Mouse (Mus musculus) hindbrain, embryonic 14.5 days (tissue): ENCODE measurements around the gene Hrh3. TPM values are rescaled to one million over a fixed set of nuclear protein-coding genes. Genes with fewer than 3 reads are reported as not detected.
A peak's percentile ranks its signal among the peaks of the same experiment; 100 is the strongest.

Source experiments
- ATAC-seq: fragments of 200-750 bp; cut with Nextera tagmentation; 2 replicates; pipeline ENCODE4 v1.8.0; 2017; ENCODE audit warnings: moderate number of reproducible peaks, mild to moderate bottlenecking, moderate TSS enrichment, moderate library complexity; ENCODE audit not compliant: low FRiP score
- DNase-seq: peaks from one replicate; pipeline ENCODE4 v3.0.0-alpha.2; 2015; ENCODE audit warnings: low spot score
- H3K27ac ChIP-seq: fragments of 300-500 bp; sonication (generic); 2 replicates; pipeline ENCODE4 v1.5.1; 2014; ENCODE audit warnings: mild to moderate bottlenecking, moderate library complexity
- H3K27me3 ChIP-seq: fragments of 300-500 bp; sonication (generic); 2 replicates; pipeline ENCODE4 v1.6.1; 2014; ENCODE audit warnings: mild to moderate bottlenecking, low read length, mixed read lengths; ENCODE audit not compliant: control insufficient read depth, insufficient read depth
- H3K36me3 ChIP-seq: fragments of 300-500 bp; sonication (generic); replicated peaks from 2 replicates; pipeline ENCODE4 v1.6.1; 2014; ENCODE audit not compliant: control insufficient read depth, insufficient read depth
- H3K4me1 ChIP-seq: fragments of 300-500 bp; sonication (generic); replicated peaks from 2 replicates; pipeline ENCODE4 v1.6.1; 2014; ENCODE audit warnings: antibody characterized with exemption, low read length, mixed read lengths; ENCODE audit not compliant: control insufficient read depth, insufficient read depth
- H3K4me2 ChIP-seq: fragments of 300-500 bp; sonication (generic); replicated peaks from 2 replicates; pipeline ENCODE4 v1.6.1; 2014; ENCODE audit warnings: mild to moderate bottlenecking, moderate library complexity
- H3K4me3 ChIP-seq: fragments of 300-500 bp; sonication (generic); replicated peaks from 2 replicates; pipeline ENCODE4 v1.5.1; 2014; ENCODE audit warnings: mild to moderate bottlenecking, low read length
- H3K9ac ChIP-seq: fragments of 300-500 bp; sonication (generic); 2 replicates; pipeline ENCODE4 v1.6.1; 2014
- H3K9me3 ChIP-seq: fragments of 300-500 bp; sonication (generic); 2 replicates; pipeline ENCODE4 v1.6.1; 2016; ENCODE audit warnings: low read length; ENCODE audit not compliant: control insufficient read depth
- WGBS: fragments of 180-500 bp; shearing (Covaris S2); extraction: QIAGEN DNeasy Blood & Tissue Kit; methylation state at CpG from one replicate; pipeline ENCODE4 v1.1.7; 2014; 5-methylcytosine and 5-hydroxymethylcytosine counted together
- polyA plus RNA-seq: library from polyadenylated mRNA; unstranded; fragments of >200 nt; fragmentation: Nextera tagmentation; extraction: Ambion mirVana; gene quantifications from 2 replicates; pipeline ENCODE4 v1.2.1, GENCODE M21; 2014

Hrh3 gene
- polyA plus RNA-seq, 1 experiment from 2014 or later = 1.7 TPM

- Histone ChIP-seq H3K27ac (no peak overlapping the region), H3K27me3 (peaks cover 22% of the 10 kb centered on the region), H3K4me1 (peaks cover 5% of the 10 kb centered on the region; the same call in 1 of the 2 replicates), H3K9me3 (no peaks in the 10 kb centered on the region), H3K4me3 (no peak overlapping the region), H3K4me2 (no peak overlapping the region), H3K9ac (no peak overlapping the region), H3K36me3 (no peaks in the 10 kb centered on the region)
- no peak for ATAC-seq
- 39% methylated on average over 3 of the region's 3 CpGs for WGBS
- DNase-seq = no peak
Measured at GRCm38 (mm10) chr2:180097585-180097984, 6.7 kb downstream of the Hrh3 start.

- Histone ChIP-seq H3K4me3 (no peak overlapping the region), H3K27ac (no peak overlapping the region), H3K27me3 (0 out of 2 replicates have a peak, but pooled peaks cover 6% of the 10 kb centered on the region), H3K9me3 (no peaks in the 10 kb centered on the region), H3K4me2 (no peak overlapping the region), H3K4me1 (0 out of 2 replicates have a peak, but pooled peaks cover 5% of the 10 kb centered on the region), H3K9ac (no peak overlapping the region), H3K36me3 (no peaks in the 10 kb centered on the region)
- DNase-seq (no peak), ATAC-seq (no peak)
- 37% methylated on average over 5 of the region's 5 CpGs for WGBS
Measured at GRCm38 (mm10) chr2:180095711-180096110, 8.6 kb downstream of the Hrh3 start.

- no peak overlapping the region for H3K27ac ChIP-seq
- no peaks in the 10 kb centered on the region for H3K9me3 ChIP-seq
- H3K9ac ChIP-seq = no peak overlapping the region
- H3K27me3 ChIP-seq = no peaks in the 10 kb centered on the region
- 0 out of 2 replicates have a peak, but pooled peaks cover 5% of the 10 kb centered on the region for H3K4me1 ChIP-seq
- 78% methylated on average over 11 of the region's 11 CpGs for WGBS
- no peak overlapping the region for H3K4me3 ChIP-seq
- ATAC-seq (no peak), DNase-seq (no peak)
- H3K36me3 ChIP-seq = peaks cover 13% of the 10 kb centered on the region; the same call in 1 of the 2 replicates
- H3K4me2 ChIP-seq = no peak overlapping the region
Measured at GRCm38 (mm10) chr2:180090285-180090684, 14.0 kb downstream of the Hrh3 start.

- Histone ChIP-seq H3K9me3 (no peaks in the 10 kb centered on the region), H3K36me3 (peaks cover 32% of the 10 kb centered on the region), H3K9ac (no peak overlapping the region), H3K27ac (no peak overlapping the region), H3K4me2 (no peak overlapping the region), H3K4me3 (no peak overlapping the region), H3K4me1 (0 out of 2 replicates have a peak, but pooled peaks cover 5% of the 10 kb centered on the region), H3K27me3 (no peaks in the 10 kb centered on the region)
- DNase-seq = no peak
- 90% methylated on average over 4 of the region's 4 CpGs for WGBS
- ATAC-seq = peak; percentile 7; the same call in 1 of the 2 replicates
Measured at GRCm38 (mm10) chr2:180087472-180087871, 16.8 kb downstream of the Hrh3 start.

GRCm38 (mm10) chr2:180086637-180087027, 17.7 kb downstream of the Hrh3 start:
- no peak overlapping the region for H3K4me3 ChIP-seq
- H3K27ac ChIP-seq = no peak overlapping the region
- H3K9me3 ChIP-seq = no peaks in the 10 kb centered on the region
- H3K4me2 ChIP-seq = no peak overlapping the region
- H3K36me3 ChIP-seq = peaks cover 40% of the 10 kb centered on the region
- ATAC-seq (no peak), DNase-seq (no peak)
- 0 out of 2 replicates have a peak, but pooled peaks cover 5% of the 10 kb centered on the region for H3K4me1 ChIP-seq
- no peaks in the 10 kb centered on the region for H3K27me3 ChIP-seq
- H3K9ac ChIP-seq = no peak overlapping the region
- WGBS = 78% methylated on average over 5 of the region's 5 CpGs

GRCm38 (mm10) chr2:180085926-180086636, 18.2 kb downstream of the Hrh3 start:
- no peak for DNase-seq

GRCm38 (mm10) chr2:180084565-180084964, 19.7 kb downstream of the Hrh3 start:
- Histone ChIP-seq H3K9me3 (no peaks in the 10 kb centered on the region), H3K4me3 (no peak overlapping the region), H3K27me3 (no peaks in the 10 kb centered on the region), H3K36me3 (peaks cover 53% of the 10 kb centered on the region), H3K9ac (no peak overlapping the region), H3K4me1 (0 out of 2 replicates have a peak, but pooled peaks cover 5% of the 10 kb centered on the region), H3K27ac (no peak overlapping the region), H3K4me2 (no peak overlapping the region)
- DNase-seq (no peak), ATAC-seq (no peak)
- 55% methylated on average over 3 of the region's 3 CpGs for WGBS

More at GRCm38 (mm10) chr2:180085926-180086636, 18.2 kb downstream of the Hrh3 start:
- Histone ChIP-seq H3K9me3 (no peaks in the 10 kb centered on the region), H3K4me3 (no peak overlapping the region), H3K27me3 (no peaks in the 10 kb centered on the region), H3K4me2 (no peak overlapping the region), H3K9ac (no peak overlapping the region), H3K36me3 (peaks cover 44% of the 10 kb centered on the region), H3K4me1 (0 out of 2 replicates have a peak, but pooled peaks cover 5% of the 10 kb centered on the region), H3K27ac (peak overlapping the region; percentile 32; the same call in 1 of the 2 replicates)
- no peak for ATAC-seq
- 63% methylated on average over 16 of the region's 16 CpGs for WGBS

- H3K4me1 ChIP-seq = 0 out of 2 replicates have a peak, but pooled peaks cover 5% of the 10 kb centered on the region
- H3K9me3 ChIP-seq = no peaks in the 10 kb centered on the region
- no peak overlapping the region for H3K9ac ChIP-seq
- no peak overlapping the region for H3K4me2 ChIP-seq
- WGBS = 92% methylated on average over 10 of the region's 10 CpGs
- H3K27ac ChIP-seq = no peak overlapping the region
- DNase-seq (no peak), ATAC-seq (no peak)
- H3K36me3 ChIP-seq = peaks cover 66% of the 10 kb centered on the region
- no peaks in the 10 kb centered on the region for H3K27me3 ChIP-seq
- H3K4me3 ChIP-seq = no peak overlapping the region
Measured at GRCm38 (mm10) chr2:180083063-180083462, 21.2 kb downstream of the Hrh3 start.

- H3K27ac ChIP-seq = no peak overlapping the region
- no peaks in the 10 kb centered on the region for H3K27me3 ChIP-seq
- no peak overlapping the region for H3K4me3 ChIP-seq
- WGBS = 89% methylated on average over 8 of the region's 8 CpGs
- no peak overlapping the region for H3K9ac ChIP-seq
- no peaks in the 10 kb centered on the region for H3K4me1 ChIP-seq
- ATAC-seq = no peak
- no peaks in the 10 kb centered on the region for H3K9me3 ChIP-seq
- H3K36me3 ChIP-seq = peaks cover 66% of the 10 kb centered on the region
- H3K4me2 ChIP-seq = no peak overlapping the region
- DNase-seq = no peak
Measured at GRCm38 (mm10) chr2:180080680-180081079, 23.6 kb downstream of the Hrh3 start.
